Mouse (Mus musculus) CH12.LX (cell line): ENCODE data around the gene Tmeff2. TPM values are rescaled to one million over a fixed set of nuclear protein-coding genes. Genes with fewer than 3 reads are reported as not detected.

Experiments used
- DNase-seq: peaks from one replicate; pipeline ENCODE4 v3.0.0-alpha.2; 2013; ENCODE audit errors: extremely low read depth
- H3K27ac ChIP-seq: 2 replicates; pipeline ENCODE4 v1.5.1; 2012; ENCODE audit warnings: low read depth, mild to moderate bottlenecking, control low read depth, moderate library complexity; ENCODE audit not compliant: insufficient read depth
- H3K27me3 ChIP-seq: replicated peaks from 2 replicates; pipeline ENCODE3; 2012; ENCODE audit warnings: inconsistent platforms
- H3K36me3 ChIP-seq, 2 experiments: replicated peaks in 1 of 2; 2 replicates each; pipeline versions ENCODE3 to v1.6.1; 2012; ENCODE audit warnings: inconsistent platforms in 1 of 2, low read length in 1 of 2, mild to moderate bottlenecking in 1 of 2, mixed read lengths in 1 of 2, moderate library complexity in 1 of 2; ENCODE audit not compliant: control insufficient read depth in 1 of 2, insufficient read depth in 1 of 2
- H3K4me1 ChIP-seq, 2 experiments: 2 replicates each; pipeline ENCODE4 v1.6.1; 2012; ENCODE audit warnings: inconsistent platforms in 1 of 2, moderate library complexity in 1 of 2; ENCODE audit not compliant: insufficient read depth in 2 of 2, control insufficient read depth in 1 of 2
- H3K4me2 ChIP-seq: 2 replicates; pipeline ENCODE4 v1.6.1; 2012; ENCODE audit warnings: low read depth, mild to moderate bottlenecking, control low read depth; ENCODE audit not compliant: poor library complexity, insufficient read depth, severe bottlenecking
- H3K4me3 ChIP-seq, 3 experiments: fragments of 150-350 bp in 1 of 3; sonication (generic) in 1 of 3; replicated peaks in 1 of 3; 2 replicates each; pipeline versions ENCODE3 to v1.5.1; 2011 to 2012; ENCODE audit warnings: low read depth in 2 of 3, low read length in 2 of 3, mild to moderate bottlenecking in 2 of 3, moderate library complexity in 2 of 3, control low read depth in 1 of 3, improper control_type of control experiment in 1 of 3, inconsistent platforms in 1 of 3, mixed read lengths in 1 of 3; ENCODE audit not compliant: poor library complexity in 1 of 3
- H3K79me2 ChIP-seq: replicated peaks from 2 replicates; pipeline ENCODE4 v1.6.1; 2012; ENCODE audit warnings: mild to moderate bottlenecking, moderate library complexity; ENCODE audit not compliant: control insufficient read depth, poor library complexity, insufficient read depth, severe bottlenecking; ENCODE audit errors: extremely low read depth
- H3K9ac ChIP-seq: 2 replicates; pipeline ENCODE4 v1.6.1; 2012; ENCODE audit warnings: low read depth, mild to moderate bottlenecking, control low read depth, moderate library complexity; ENCODE audit not compliant: insufficient read depth
- H3K9me3 ChIP-seq: replicated peaks from 2 replicates; pipeline ENCODE3; 2012; ENCODE audit warnings: low read length, inconsistent platforms, mixed read lengths
- CHD1 ChIP-seq: IDR thresholded peaks from 2 replicates; pipeline ENCODE4 v1.6.1; 2012; ENCODE audit warnings: low read depth, low read length, improper control_type of control experiment, inconsistent platforms
- CHD2 ChIP-seq: IDR thresholded peaks from 2 replicates; pipeline ENCODE4 v1.6.1; 2011; ENCODE audit warnings: low read length, improper control_type of control experiment
- CTCF ChIP-seq, 2 experiments: IDR thresholded peaks in 1 of 2; conservative IDR thresholded peaks in 1 of 2; 2 replicates each; pipeline ENCODE4 v1.5.1; 2011 to 2012; ENCODE audit warnings: low read depth in 2 of 2, low read length in 2 of 2, improper control_type of control experiment in 1 of 2, inconsistent platforms in 1 of 2, mild to moderate bottlenecking in 1 of 2, moderate library complexity in 1 of 2
- E2F4 ChIP-seq: IDR thresholded peaks from 2 replicates; pipeline ENCODE4 v1.6.1; 2011; ENCODE audit warnings: low read depth, low read length, improper control_type of control experiment; ENCODE audit not compliant: insufficient replicate concordance
- HCFC1 ChIP-seq: IDR thresholded peaks from 2 replicates; pipeline ENCODE4 v1.6.1; 2012; ENCODE audit warnings: low read depth, mild to moderate bottlenecking, inconsistent platforms, low read length, improper control_type of control experiment
- IRF4 ChIP-seq: IDR thresholded peaks from 2 replicates; pipeline ENCODE4 v1.6.1; 2014; ENCODE audit warnings: low read depth, mild to moderate bottlenecking, inconsistent platforms, low read length, improper control_type of control experiment
- JUN ChIP-seq: IDR thresholded peaks from 2 replicates; pipeline ENCODE4 v1.6.1; 2011; ENCODE audit warnings: low read depth, mild to moderate bottlenecking, low read length, improper control_type of control experiment, moderate library complexity; ENCODE audit not compliant: insufficient read depth
- JUND ChIP-seq: conservative IDR thresholded peaks from 2 replicates; pipeline ENCODE4 v1.6.1; 2011; ENCODE audit warnings: low read depth, low read length, improper control_type of control experiment
- MAFK ChIP-seq: IDR thresholded peaks from 2 replicates; pipeline ENCODE4 v1.6.1; 2011; ENCODE audit warnings: low read length, improper control_type of control experiment; ENCODE audit not compliant: insufficient replicate concordance
- MAX ChIP-seq: IDR thresholded peaks from 2 replicates; pipeline ENCODE4 v1.6.1; 2011; ENCODE audit warnings: low read length, improper control_type of control experiment
- MEF2A ChIP-seq: IDR thresholded peaks from 2 replicates; pipeline ENCODE4 v1.6.1; 2014; ENCODE audit warnings: low read depth, mild to moderate bottlenecking, inconsistent platforms, low read length, improper control_type of control experiment, borderline replicate concordance
- MYC ChIP-seq: IDR thresholded peaks from 2 replicates; pipeline ENCODE4 v1.6.1; 2011; ENCODE audit warnings: low read depth, mild to moderate bottlenecking, improper control_type of control experiment, low read length
- NRF1 ChIP-seq: IDR thresholded peaks from 2 replicates; pipeline ENCODE4 v1.6.1; 2014; ENCODE audit warnings: low read depth, mild to moderate bottlenecking, inconsistent platforms, low read length, improper control_type of control experiment, moderate library complexity
- PAX5 ChIP-seq: IDR thresholded peaks from 2 replicates; pipeline ENCODE4 v1.6.1; 2012; ENCODE audit warnings: low read length, inconsistent platforms, mixed read lengths
- POLR2AphosphoS2 ChIP-seq: IDR thresholded peaks from 2 replicates; pipeline ENCODE4 v1.6.1; 2011; ENCODE audit warnings: low read depth, low read length, improper control_type of control experiment
- RAD21 ChIP-seq: IDR thresholded peaks from 2 replicates; pipeline ENCODE4 v1.6.1; 2011; ENCODE audit warnings: low read depth, mild to moderate bottlenecking, low read length, improper control_type of control experiment, moderate library complexity
- SMC3 ChIP-seq: IDR thresholded peaks from 2 replicates; pipeline ENCODE4 v1.6.1; 2011; ENCODE audit warnings: low read depth, low read length, improper control_type of control experiment
- TCF12 ChIP-seq: IDR thresholded peaks from 2 replicates; pipeline ENCODE4 v1.6.1; 2014; ENCODE audit warnings: low read depth, mild to moderate bottlenecking, inconsistent platforms, low read length, improper control_type of control experiment
- USF1 ChIP-seq: IDR thresholded peaks from 2 replicates; pipeline ENCODE4 v1.6.1; 2014; ENCODE audit warnings: low read depth, mild to moderate bottlenecking, inconsistent platforms, low read length, improper control_type of control experiment
- USF2 ChIP-seq: conservative IDR thresholded peaks from 2 replicates; pipeline ENCODE4 v1.6.1; 2011; ENCODE audit warnings: low read depth, low read length, improper control_type of control experiment
- ZC3H11A ChIP-seq: IDR thresholded peaks from 2 replicates; pipeline ENCODE4 v1.6.1; 2012; ENCODE audit warnings: low read depth, mild to moderate bottlenecking, inconsistent platforms, low read length, improper control_type of control experiment
- ZKSCAN1 ChIP-seq: IDR thresholded peaks from 2 replicates; pipeline ENCODE4 v1.6.1; 2012; ENCODE audit warnings: low read depth, inconsistent platforms, low read length, improper control_type of control experiment, borderline replicate concordance
- dilution Hi-C: fragments of 300-500 bp; cut with MboI; formaldehyde crosslinking; loops from 2 replicates; pipeline ENCODE4 v1.14.3; 2020; ENCODE audit warnings: low sequenced_read_pairs; ENCODE audit not compliant: extremely low pct_unique_long_range_greater_than_20kb, extremely low pct_ligation_motif_present
- in situ Hi-C: fragments of 300-500 bp; cut with MboI; formaldehyde crosslinking; loops from 3 replicates; pipeline ENCODE4 v1.14.3; 2019; ENCODE audit warnings: low sequenced_read_pairs, low pct_ligation_motif_present, low pct_unique_long_range_greater_than_20kb, mixed read lengths
- polyA plus RNA-seq: library from polyadenylated mRNA; unstranded; fragments of >175 nt; gene quantifications from 2 replicates; pipeline ENCODE4 v1.2.1, GENCODE M21; 2012; ENCODE audit warnings: low read depth; ENCODE audit not compliant: insufficient read length
- total RNA-seq, 2 experiments: library from RNA; depleted of rRNA; stranded (reverse); fragments of 300-350 nt in 1 of 2; fragments of >200 nt in 1 of 2; gene quantifications; 2 replicates each; pipeline ENCODE4 v1.2.3; 2012 to 2014

Tmeff2 gene
- total and polyA plus RNA-seq, 3 experiments: not detected

DNA sequence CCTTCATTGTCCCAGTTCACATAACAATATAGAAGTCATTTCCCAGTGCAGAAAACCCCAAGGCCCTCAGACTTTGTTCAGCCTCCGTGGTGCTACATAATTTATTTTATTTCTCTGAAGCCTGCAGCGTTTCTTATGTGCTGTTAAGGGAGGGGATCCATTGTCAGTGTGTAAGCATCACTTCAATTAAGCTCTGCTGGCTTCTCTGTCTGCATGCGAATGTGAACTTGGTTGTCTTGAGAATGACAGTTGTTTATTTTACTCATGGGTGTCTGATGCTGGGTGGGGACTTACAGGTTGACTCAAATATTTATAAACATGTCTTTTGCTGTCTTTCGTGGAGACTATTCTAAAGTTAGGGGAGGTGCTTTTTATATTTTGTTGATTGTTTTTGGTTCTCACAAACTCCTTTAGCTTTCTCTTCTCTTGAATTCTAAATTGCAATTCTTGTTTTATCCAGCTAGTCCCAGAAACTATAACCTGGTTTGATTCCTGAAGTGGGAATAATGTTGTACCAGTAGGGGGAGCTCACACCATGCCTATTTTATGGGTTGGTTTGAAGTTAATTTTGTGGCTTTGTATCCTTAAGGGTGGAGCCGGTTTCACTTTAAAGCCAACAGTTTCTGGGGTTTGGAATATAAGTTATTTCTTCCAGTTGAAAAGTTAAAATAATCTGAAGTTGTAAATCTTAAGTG is 61.7 kb downstream of the Tmeff2 start:
- H3K36me3 ChIP-seq: no peaks in the 10 kb centered on the region
- peak overlapping the region; percentile 38; the same call in 1 of the 2 replicates for H3K4me2 ChIP-seq
- H3K79me2 ChIP-seq: no peaks in the 10 kb centered on the region
- in situ Hi-C loops (loop anchor here (25.0 kb wide), 2 partner anchors 375 to 650 kb away; no protein-coding TSS in a partner anchor), dilution Hi-C loops (no loop called here)
- DNase-seq: peak; percentile 61
- no peak overlapping the region for H3K9ac ChIP-seq
- H3K9me3 ChIP-seq: no peaks in the 10 kb centered on the region
- no peak overlapping the region for H3K27ac ChIP-seq
- no peak overlapping the region for H3K4me3 ChIP-seq
- TF ChIP-seq RAD21 (peak; percentile 87), CTCF (conservative IDR thresholded peaks at IDR 0.05 in 1 of 2, IDR thresholded peaks at IDR 0.05 in 1 of 2; ENCODE audit: low read depth in 2 of 2, low read length in 2 of 2) (peak; percentile 47 to 81), IRF4 (0 out of 2 replicates have a peak, but pooled peaks have one; percentile 23), MAX (no peak), JUND (0 out of 2 replicates have a peak, but pooled peaks have one; percentile 6), HCFC1 (no peak), SMC3 (peak; percentile 76), NRF1 (no peak), POLR2AphosphoS2 (no peak), E2F4 (no peak)
- H3K27me3 ChIP-seq: no peaks in the 10 kb centered on the region
- peaks cover 0 to 7% of the 10 kb centered on the region in 2 experiments; a peak in 2 of 4 replicates for H3K4me1 ChIP-seq

GRCm38 (mm10) chr1:50962649-50963000 is 62.2 kb downstream of the Tmeff2 start:
- dilution Hi-C loops (no loop called here), in situ Hi-C loops (loop anchor here (25.0 kb wide), 2 partner anchors 375 to 650 kb away; no protein-coding TSS in a partner anchor)
- TF ChIP-seq USF2: no peak
- TF ChIP-seq USF1: no peak
- TF ChIP-seq MAFK: no peak
- no peak for TF ChIP-seq IRF4
- TF ChIP-seq JUN: no peak
- no peak for TF ChIP-seq PAX5
- no peak for TF ChIP-seq CHD2
- no peak for TF ChIP-seq MEF2A
- TF ChIP-seq ZKSCAN1: no peak
- no peak for TF ChIP-seq MYC
- TF ChIP-seq HCFC1: no peak
- TF ChIP-seq ZC3H11A: no peak
- no peak for TF ChIP-seq MAX
- no peak for TF ChIP-seq RAD21
- TF ChIP-seq E2F4: no peak
- TF ChIP-seq CHD1: no peak
- no peak for TF ChIP-seq TCF12
- peak overlapping the region; percentile 38; the same call in 1 of the 2 replicates for H3K4me2 ChIP-seq
- H3K27ac ChIP-seq: no peak overlapping the region
- H3K79me2 ChIP-seq: no peaks in the 10 kb centered on the region
- peaks cover 0 to 7% of the 10 kb centered on the region in 2 experiments; a peak in 2 of 4 replicates for H3K4me1 ChIP-seq
- H3K27me3 ChIP-seq: no peaks in the 10 kb centered on the region
- H3K9me3 ChIP-seq: no peaks in the 10 kb centered on the region
- H3K4me3 ChIP-seq: no peak overlapping the region
- DNase-seq: no peak
- H3K9ac ChIP-seq: no peak overlapping the region
- no peaks in the 10 kb centered on the region for H3K36me3 ChIP-seq
